Mouse (Mus musculus) layer of hippocampus, adult 2 months (tissue): Measurements from ENCODE around the gene Pdgfra. TPM values are rescaled to one million over a fixed set of nuclear protein-coding genes. Genes with fewer than 3 reads are reported as not detected.

Experiments
- DNase-seq, 2 experiments: peaks; one replicate each; pipeline ENCODE4 v3.0.0; 2022; ENCODE audit warnings: low spot score in 2 of 2
- H3K27ac ChIP-seq: fragments of 200-600 bp; 2 replicates; pipeline ENCODE4 v1.8.1; 2022
- H3K4me3 ChIP-seq: fragments of 200-600 bp; 2 replicates; pipeline ENCODE4 v1.8.1; 2022; ENCODE audit warnings: mild to moderate bottlenecking
- CTCF ChIP-seq: fragments of 200-600 bp; conservative IDR thresholded peaks from 2 replicates; pipeline ENCODE4 v1.8.1; 2022; ENCODE audit warnings: antibody characterized with exemption, mild to moderate bottlenecking, moderate library complexity
- total RNA-seq, 2 experiments: library from RNA; stranded (reverse); gene quantifications; 2 replicates each; pipeline ENCODE4 v1.2.3; 2021

Gene Pdgfra
- total RNA-seq, 2 experiments from 2014 or later = 40.4 to 40.5 TPM

GRCm38 (mm10) chr5:75149880-75150279 is 2.2 kb upstream of the Pdgfra start:
- DNase-seq = no peak
- no peak overlapping the region for H3K4me3 ChIP-seq
- H3K27ac ChIP-seq = no peak overlapping the region
- TF ChIP-seq CTCF = 0 out of 2 replicates have a peak, but pooled peaks have one; percentile 4

GRCm38 (mm10) chr5:75150341-75150981 is 1.6 kb upstream of the Pdgfra start:
- Histone ChIP-seq H3K27ac (no peak overlapping the region), H3K4me3 (no peak overlapping the region)
- TF ChIP-seq CTCF = no peak
- no peak for DNase-seq

GRCm38 (mm10) chr5:75151146-75151900 is 769 bp upstream of the Pdgfra start:
- Histone ChIP-seq H3K4me3 (peak overlapping the region; percentile 15; the same call in 1 of the 2 replicates), H3K27ac (no peak overlapping the region; the same call in 1 of the 2 replicates)
- peak; percentile 69 for TF ChIP-seq CTCF
- peak in 1 of 2 experiments; percentile 51 for DNase-seq

GRCm38 (mm10) chr5:75152791-75153625 is 916 bp downstream of the Pdgfra start:
- Histone ChIP-seq H3K27ac (0 out of 2 replicates have a peak overlapping the region, but pooled peaks have one; percentile 5), H3K4me3 (peak overlapping the region; percentile 30; the same call in 1 of the 2 replicates)
- TF ChIP-seq CTCF = no peak
- DNase-seq = no peak

- Histone ChIP-seq H3K27ac (0 out of 2 replicates have a peak overlapping the region, but pooled peaks have one; percentile 5), H3K4me3 (peak overlapping the region; percentile 30; the same call in 1 of the 2 replicates)
- no peak for DNase-seq
- no peak for TF ChIP-seq CTCF
Observed at GRCm38 (mm10) chr5:75153626-75153960, 1.5 kb downstream of the Pdgfra start.

- Histone ChIP-seq H3K4me3 (peak overlapping the region; percentile 30; the same call in 1 of the 2 replicates), H3K27ac (no peak overlapping the region)
- no peak for DNase-seq
- no peak for TF ChIP-seq CTCF
Observed at GRCm38 (mm10) chr5:75153961-75154620, 2.0 kb downstream of the Pdgfra start.

- Histone ChIP-seq H3K27ac (no peak overlapping the region), H3K4me3 (0 out of 2 replicates have a peak overlapping the region, but pooled peaks have one; percentile 30)
- no peak for DNase-seq
- no peak for TF ChIP-seq CTCF
Observed at GRCm38 (mm10) chr5:75154621-75155235, 2.6 kb downstream of the Pdgfra start.

- no peak for TF ChIP-seq CTCF
- Histone ChIP-seq H3K27ac (no peak overlapping the region), H3K4me3 (peak overlapping the region; percentile 32; the same call in 1 of the 2 replicates)
- no peak for DNase-seq
Observed at GRCm38 (mm10) chr5:75155281-75155680, 3.2 kb downstream of the Pdgfra start.

- peak; percentile 66 to 82 for DNase-seq
- Histone ChIP-seq H3K4me3 (peak overlapping the region; percentile 55), H3K27ac (no peak overlapping the region)
- peak; percentile 84 for TF ChIP-seq CTCF
Observed at GRCm38 (mm10) chr5:75155741-75156553, 3.9 kb downstream of the Pdgfra start.

- Histone ChIP-seq H3K4me3 (peak overlapping the region; percentile 55), H3K27ac (no peak overlapping the region)
- DNase-seq = no peak
- TF ChIP-seq CTCF = no peak
Observed at GRCm38 (mm10) chr5:75156554-75157036, 4.5 kb downstream of the Pdgfra start.

- DNase-seq = peak; percentile 73 to 74
- peak overlapping the region; percentile 55 for H3K4me3 ChIP-seq
- peak; percentile 80 for TF ChIP-seq CTCF
- H3K27ac ChIP-seq = no peak overlapping the region
Observed at GRCm38 (mm10) chr5:75157038-75157437, 4.9 kb downstream of the Pdgfra start.
